Mouse (Mus musculus) lung, postnatal 0 days (tissue): ENCODE measurements around the gene Serpinb9b.

ENCODE experiments used
- CTCF ChIP-seq: IDR thresholded peaks from 2 replicates; pipeline ENCODE4 v1.5.1; 2016; ENCODE audit warnings: antibody characterized with exemption, mild to moderate bottlenecking
- EP300 ChIP-seq: IDR thresholded peaks from 2 replicates; pipeline ENCODE4 v1.6.1; 2016; ENCODE audit warnings: antibody characterized with exemption, mild to moderate bottlenecking, control low read depth

DNA sequence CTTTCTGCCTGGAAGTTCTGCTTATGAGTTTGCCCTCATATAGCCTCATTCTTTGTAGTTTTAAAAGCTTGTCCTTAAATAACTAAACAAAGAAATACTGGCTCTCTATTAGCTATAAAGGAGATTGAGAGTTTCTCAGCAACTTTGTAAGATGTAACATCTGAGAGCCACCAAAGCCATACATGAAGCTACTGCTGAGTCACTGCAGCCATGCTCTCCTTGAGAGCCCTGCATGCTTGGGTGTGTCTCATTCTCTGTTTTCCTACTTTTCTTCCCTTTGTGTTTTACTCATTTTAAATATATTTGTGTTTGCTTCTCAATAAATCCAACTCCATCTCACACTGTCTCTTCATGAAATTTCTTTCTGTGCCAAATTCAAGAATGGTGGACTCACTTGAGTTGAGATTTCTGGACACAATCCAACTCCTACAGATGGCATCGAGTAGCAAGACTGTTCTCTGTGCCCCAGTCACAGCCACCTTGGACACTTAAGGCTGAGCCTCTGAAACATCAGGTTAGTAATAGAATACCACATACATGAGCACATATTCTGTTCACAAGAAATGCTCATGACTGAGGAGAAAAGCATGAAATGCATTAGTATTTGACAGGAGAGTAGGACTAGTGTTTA, 674 bp upstream of the Serpinb9b start:
- TF ChIP-seq CTCF (no peak), EP300 (no peak)
